Comparison of ENCODE assay signal across 10 mouse cellular contexts in the genomic region with DNA sequence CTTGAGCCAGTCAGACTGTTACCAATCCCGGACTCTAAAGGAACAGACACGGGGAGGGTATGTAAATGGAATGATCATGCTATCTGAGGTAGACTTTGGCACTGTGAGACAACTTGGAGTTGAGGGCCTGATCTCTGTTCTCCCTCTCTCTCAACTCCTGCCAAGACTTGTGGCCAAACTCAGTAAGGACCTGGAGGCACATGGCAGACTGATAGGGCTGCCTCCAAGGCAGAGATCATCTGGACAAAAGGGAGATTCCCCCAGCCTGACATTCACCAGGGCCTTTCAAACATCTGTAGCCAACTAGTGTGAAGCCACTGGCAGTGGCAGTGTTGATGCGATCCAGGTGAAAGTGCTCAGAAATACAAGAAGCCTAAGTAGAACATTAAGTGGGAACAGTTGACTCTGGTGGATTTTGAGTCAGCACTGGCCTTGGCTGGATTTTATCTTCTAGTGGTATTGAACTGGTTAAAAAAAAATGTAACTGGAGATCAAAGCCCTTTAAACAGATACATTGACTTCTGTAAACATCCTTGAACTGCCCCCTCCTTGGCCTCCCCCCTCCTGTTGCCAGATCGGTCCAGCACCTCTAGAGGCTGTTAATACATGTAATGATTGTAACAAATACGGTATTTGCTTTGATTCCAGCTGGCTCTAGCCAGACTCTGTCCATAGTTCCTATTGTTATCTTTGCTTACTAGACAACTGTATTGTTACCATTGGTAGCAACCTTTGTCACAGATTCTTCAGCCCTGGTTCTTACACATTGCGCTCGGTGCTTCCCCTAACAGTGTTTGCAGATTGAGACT.
DNase-seq lines count a peak whose midpoint lies in the region; ATAC-seq and TF ChIP-seq lines count a peak whose summit lies in the region.
"Had no signal": no experiment of that assay in that cellular context is flagged by ENCODE, and none has a peak within 500 bp of the region (broad histone marks: within the 10 kb centered on the region; RNA-seq: fewer than 3 reads in every experiment).

No protein-coding gene starts in this region.

- no peak for ATAC-seq in liver, postnatal 0 days
- ATAC-seq in limb, embryonic 12.5 days (ENCODE audit: insufficient number of reproducible peaks, insufficient read depth, low FRiP score, low TSS enrichment, low read depth) = 0 out of 2 replicates have a peak, but pooled peaks have one; percentile 20
- no peak for ATAC-seq in CD4-positive, CD25-positive, alpha-beta regulatory T cell, adult 4 months
- ATAC-seq: forebrain, embryonic 14.5 days had no signal

- TF ChIP-seq EP300 in liver, postnatal 0 days (IDR thresholded peaks at IDR 0.05; ENCODE audit: low read depth) = no peak

- no peaks in the 10 kb centered on the region for H3K27me3 ChIP-seq in liver, adult 2 months (ENCODE audit: control insufficient read depth, insufficient read depth, low read length)
- H3K27me3 ChIP-seq in liver, postnatal 0 days (ENCODE audit: insufficient read depth, low read length) = no peaks in the 10 kb centered on the region
- H3K27me3 ChIP-seq in limb, embryonic 12.5 days = no peaks in the 10 kb centered on the region

- H3K4me1 ChIP-seq in liver, adult 2 months (ENCODE audit: control insufficient read depth, insufficient read depth, low read length) = peaks cover 17% of the 10 kb centered on the region
- peaks cover 38% of the 10 kb centered on the region for H3K4me1 ChIP-seq in liver, postnatal 0 days (ENCODE audit: insufficient read depth)
- H3K4me1 ChIP-seq in limb, embryonic 12.5 days (replicated peaks) = peaks cover 31% of the 10 kb centered on the region

- H3K9me3 ChIP-seq in liver, postnatal 0 days (ENCODE audit: low read length) = no peaks in the 10 kb centered on the region
- H3K9me3 ChIP-seq in limb, embryonic 12.5 days = no peaks in the 10 kb centered on the region

- DNase-seq in liver, adult 2 months (ENCODE audit: extremely low read depth, low read depth, low spot score) = peak; percentile 84
- no peak for DNase-seq in liver, postnatal 0 days
- DNase-seq in fat pad, adult 2 months (ENCODE audit: extremely low read depth, low read depth, low spot score) = peak; percentile 59
- DNase-seq in testis, postnatal 14 days (ENCODE audit: low spot score) = peak; percentile 77
- no peak for DNase-seq in c-Kit-positive CD71-positive TER-119-positive erythroid progenitor cells, embryonic 14.5 days (ENCODE audit: low spot score)
- no peak for DNase-seq in thymus, postnatal 14 days
- DNase-seq: kidney, adult 9 months had no signal

- H3K36me3 ChIP-seq in liver, adult 2 months (ENCODE audit: control insufficient read depth, insufficient read depth, low read length) = no peaks in the 10 kb centered on the region
- H3K36me3 ChIP-seq in liver, postnatal 0 days (replicated peaks; ENCODE audit: insufficient read depth, low read length) = peaks cover 4% of the 10 kb centered on the region; the same call in 1 of the 2 replicates
- no peaks in the 10 kb centered on the region for H3K36me3 ChIP-seq in limb, embryonic 12.5 days

- TF ChIP-seq CTCF in liver, adult 2 months (IDR thresholded peaks at IDR 0.05; ENCODE audit: low read depth, low read length) = no peak
- no peak for TF ChIP-seq CTCF in liver, postnatal 0 days (IDR thresholded peaks at IDR 0.05; ENCODE audit: low read depth)

- TF ChIP-seq POLR2A in liver, adult 2 months (IDR thresholded peaks at IDR 0.05; ENCODE audit: extremely low read depth, insufficient read depth, low read length) = no peak

- WGBS in liver, adult 2 months = 39% methylated on average over 7 of the region's 7 CpGs
- WGBS in liver, postnatal 0 days (ENCODE audit: insufficient replicate concordance) = 69% methylated on average over 7 of the region's 7 CpGs
- 41% methylated on average over 7 of the region's 7 CpGs for WGBS in limb, embryonic 12.5 days

- H3K79me2 ChIP-seq in liver, adult 2 months (ENCODE audit: control insufficient read depth, insufficient read depth, low read length) = no peaks in the 10 kb centered on the region

- no peak overlapping the region for H3K4me2 ChIP-seq in liver, postnatal 0 days (ENCODE audit: low read depth, low read length)
- no peak overlapping the region for H3K4me2 ChIP-seq in limb, embryonic 12.5 days

- peak overlapping the region; percentile 33 for H3K27ac ChIP-seq in liver, adult 2 months (replicated peaks; ENCODE audit: insufficient read depth, low read depth, low read length)
- H3K27ac ChIP-seq in liver, postnatal 0 days (ENCODE audit: low read depth) = no peak overlapping the region
- H3K27ac ChIP-seq in limb, embryonic 12.5 days = 0 out of 2 replicates have a peak overlapping the region, but pooled peaks have one; percentile 23

- no peak overlapping the region for H3K9ac ChIP-seq in liver, adult 2 months (ENCODE audit: low read depth, low read length)
- no peak overlapping the region for H3K9ac ChIP-seq in liver, postnatal 0 days (replicated peaks)
- H3K9ac ChIP-seq in limb, embryonic 12.5 days (replicated peaks) = no peak overlapping the region

- H3K4me3 ChIP-seq in liver, adult 2 months (ENCODE audit: insufficient read depth, low read depth, low read length) = no peak overlapping the region
- no peak overlapping the region for H3K4me3 ChIP-seq in liver, postnatal 0 days (ENCODE audit: low read depth, low read length)
- H3K4me3 ChIP-seq in limb, embryonic 12.5 days (replicated peaks) = no peak overlapping the region

Comparison
In these comparisons a context has a peak if more than half of its experiments do, and no peak if none do; other contexts are left out.
1. DNase-seq: peak in liver, adult 2 months (single experiment), fat pad, adult 2 months (single experiment) and testis, postnatal 14 days (single experiment); none in liver, postnatal 0 days (single experiment), c-Kit-positive CD71-positive TER-119-positive erythroid progenitor cells, embryonic 14.5 days (single experiment) and thymus, postnatal 14 days (single experiment).